Mouse (Mus musculus): ENCODE results near the gene Srl.

GRCm38 (mm10) chr16:4541033-4541432, 583 bp downstream of the Srl start:
- TF ChIP-seq CTCF (IDR thresholded peaks at IDR 0.05 in 2 of 3, conservative IDR thresholded peaks at IDR 0.05 in 1 of 3; ENCODE audit: control insufficient read depth in 1 of 3, insufficient read depth in 1 of 3, low read depth in 2 of 3, low read length in 3 of 3, poor library complexity in 1 of 3, severe bottlenecking in 1 of 3) (no peak), GABPA (IDR thresholded peaks at IDR 0.05; ENCODE audit: low read depth, low read length) (no peak), EP300 (IDR thresholded peaks at IDR 0.05; ENCODE audit: low read depth in 1 of 2, low read length in 2 of 2) (no peak), GATA1 (IDR thresholded peaks at IDR 0.05; ENCODE audit: low read depth, low read length) (no peak; the same call in 1 of the 2 replicates), ZNF384 (IDR thresholded peaks at IDR 0.05; ENCODE audit: low read depth, low read length) (no peak)

Measured in MEL (cell line).